Mouse (Mus musculus): Measurements from ENCODE around the gene Gm20479. TPM values are rescaled to one million over a fixed set of nuclear protein-coding genes. Genes with fewer than 3 reads are reported as not detected.

Gene Gm20479
- polyA plus RNA-seq, 1 experiment = 0.47 TPM

GRCm38 (mm10) chr7:27383233-27383632 lies 26.0 kb upstream of the Gm20479 start:
- H3K27ac ChIP-seq (ENCODE audit: insufficient read depth, low read length) = no peak overlapping the region
- H3K27me3 ChIP-seq (ENCODE audit: control insufficient read depth, insufficient read depth, low read length) = no peaks in the 10 kb centered on the region
- H3K4me1 ChIP-seq (ENCODE audit: control insufficient read depth, insufficient read depth, insufficient read length) = no peaks in the 10 kb centered on the region
- no peak overlapping the region for H3K4me3 ChIP-seq (ENCODE audit: extremely low read depth, insufficient read depth, insufficient read length)
- TF ChIP-seq CTCF (IDR thresholded peaks at IDR 0.05; ENCODE audit: extremely low read depth, insufficient read depth, insufficient read length, insufficient replicate concordance) (no peak), POLR2A (IDR thresholded peaks at IDR 0.05; ENCODE audit: low read depth, low read length) (no peak)
- no peaks in the 10 kb centered on the region for H3K36me3 ChIP-seq (ENCODE audit: control insufficient read depth, insufficient read depth, low read length)
- WGBS = 29% methylated on average over 1 of the region's 1 CpGs
- no peak for DNase-seq (ENCODE audit: low read depth in 1 of 2, low spot score in 2 of 2)

- no peak for DNase-seq (ENCODE audit: low read depth in 1 of 2, low spot score in 2 of 2)
- Histone ChIP-seq H3K4me3 (ENCODE audit: extremely low read depth, insufficient read depth, insufficient read length) (no peak overlapping the region), H3K36me3 (ENCODE audit: control insufficient read depth, insufficient read depth, low read length) (no peaks in the 10 kb centered on the region), H3K27me3 (ENCODE audit: control insufficient read depth, insufficient read depth, low read length) (0 out of 2 replicates have a peak, but pooled peaks cover under 1% of the 10 kb centered on the region), H3K27ac (ENCODE audit: insufficient read depth, low read length) (no peak overlapping the region), H3K4me1 (ENCODE audit: control insufficient read depth, insufficient read depth, insufficient read length) (no peaks in the 10 kb centered on the region)
- WGBS = 59% methylated on average over 4 of the region's 4 CpGs
- no peak for TF ChIP-seq CTCF (IDR thresholded peaks at IDR 0.05; ENCODE audit: extremely low read depth, insufficient read depth, insufficient read length, insufficient replicate concordance)
- TF ChIP-seq POLR2A (IDR thresholded peaks at IDR 0.05; ENCODE audit: low read depth, low read length) = no peak
Measured at GRCm38 (mm10) chr7:27381560-27381959, 24.3 kb upstream of the Gm20479 start.

- H3K27ac ChIP-seq (ENCODE audit: insufficient read depth, low read length) = no peak overlapping the region
- no peak for TF ChIP-seq POLR2A (IDR thresholded peaks at IDR 0.05; ENCODE audit: low read depth, low read length)
- no peak for TF ChIP-seq CTCF (IDR thresholded peaks at IDR 0.05; ENCODE audit: extremely low read depth, insufficient read depth, insufficient read length, insufficient replicate concordance)
- H3K4me1 ChIP-seq (ENCODE audit: control insufficient read depth, insufficient read depth, insufficient read length) = no peaks in the 10 kb centered on the region
- no peak for DNase-seq (ENCODE audit: low read depth in 1 of 2, low spot score in 2 of 2)
- no peak overlapping the region for H3K4me3 ChIP-seq (ENCODE audit: extremely low read depth, insufficient read depth, insufficient read length)
- no peaks in the 10 kb centered on the region for H3K36me3 ChIP-seq (ENCODE audit: control insufficient read depth, insufficient read depth, low read length)
- WGBS = 70% methylated on average over 1 of the region's 1 CpGs
- H3K27me3 ChIP-seq (ENCODE audit: control insufficient read depth, insufficient read depth, low read length) = 0 out of 2 replicates have a peak, but pooled peaks cover 2% of the 10 kb centered on the region
Measured at GRCm38 (mm10) chr7:27381009-27381408, 23.8 kb upstream of the Gm20479 start.

GRCm38 (mm10) chr7:27379836-27380235 lies 22.6 kb upstream of the Gm20479 start:
- Histone ChIP-seq H3K4me3 (ENCODE audit: extremely low read depth, insufficient read depth, insufficient read length) (no peak overlapping the region), H3K27me3 (ENCODE audit: control insufficient read depth, insufficient read depth, low read length) (peaks cover 10% of the 10 kb centered on the region), H3K4me1 (ENCODE audit: control insufficient read depth, insufficient read depth, insufficient read length) (no peaks in the 10 kb centered on the region; the same call in 1 of the 2 replicates), H3K36me3 (ENCODE audit: control insufficient read depth, insufficient read depth, low read length) (no peaks in the 10 kb centered on the region), H3K27ac (ENCODE audit: insufficient read depth, low read length) (no peak overlapping the region)
- 90% methylated on average over 6 of the region's 6 CpGs for WGBS
- TF ChIP-seq CTCF (IDR thresholded peaks at IDR 0.05; ENCODE audit: extremely low read depth, insufficient read depth, insufficient read length, insufficient replicate concordance) = no peak
- TF ChIP-seq POLR2A (IDR thresholded peaks at IDR 0.05; ENCODE audit: low read depth, low read length) = no peak
- DNase-seq (ENCODE audit: low read depth in 1 of 2, low spot score in 2 of 2) = no peak

GRCm38 (mm10) chr7:27378431-27378830 lies 21.2 kb upstream of the Gm20479 start:
- Histone ChIP-seq H3K4me3 (ENCODE audit: extremely low read depth, insufficient read depth, insufficient read length) (no peak overlapping the region), H3K27ac (ENCODE audit: insufficient read depth, low read length) (no peak overlapping the region), H3K36me3 (ENCODE audit: control insufficient read depth, insufficient read depth, low read length) (no peaks in the 10 kb centered on the region), H3K27me3 (ENCODE audit: control insufficient read depth, insufficient read depth, low read length) (peaks cover 10% of the 10 kb centered on the region), H3K4me1 (ENCODE audit: control insufficient read depth, insufficient read depth, insufficient read length) (no peaks in the 10 kb centered on the region; the same call in 1 of the 2 replicates)
- no peak for DNase-seq (ENCODE audit: low read depth in 1 of 2, low spot score in 2 of 2)
- WGBS = 23% methylated on average over 4 of the region's 4 CpGs
- TF ChIP-seq POLR2A (IDR thresholded peaks at IDR 0.05; ENCODE audit: low read depth, low read length) (no peak), CTCF (IDR thresholded peaks at IDR 0.05; ENCODE audit: extremely low read depth, insufficient read depth, insufficient read length, insufficient replicate concordance) (peak; percentile 6; the same call in 1 of the 2 replicates)

- 4% methylated on average over 20 of the region's 22 CpGs for WGBS
- Histone ChIP-seq H3K4me3 (ENCODE audit: extremely low read depth, insufficient read depth, insufficient read length) (no peak overlapping the region), H3K27ac (ENCODE audit: insufficient read depth, low read length) (no peak overlapping the region), H3K4me1 (ENCODE audit: control insufficient read depth, insufficient read depth, insufficient read length) (no peaks in the 10 kb centered on the region; the same call in 1 of the 2 replicates), H3K27me3 (ENCODE audit: control insufficient read depth, insufficient read depth, low read length) (peaks cover 20% of the 10 kb centered on the region), H3K36me3 (ENCODE audit: control insufficient read depth, insufficient read depth, low read length) (no peaks in the 10 kb centered on the region)
- TF ChIP-seq CTCF (IDR thresholded peaks at IDR 0.05; ENCODE audit: extremely low read depth, insufficient read depth, insufficient read length, insufficient replicate concordance) (no peak), POLR2A (IDR thresholded peaks at IDR 0.05; ENCODE audit: low read depth, low read length) (no peak)
- no peak for DNase-seq (ENCODE audit: low read depth in 1 of 2, low spot score in 2 of 2)
Measured at GRCm38 (mm10) chr7:27375274-27375673, 18.1 kb upstream of the Gm20479 start.

GRCm38 (mm10) chr7:27371715-27372462 lies 14.7 kb upstream of the Gm20479 start:
- TF ChIP-seq POLR2A (IDR thresholded peaks at IDR 0.05; ENCODE audit: low read depth, low read length) (no peak), CTCF (IDR thresholded peaks at IDR 0.05; ENCODE audit: extremely low read depth, insufficient read depth, insufficient read length, insufficient replicate concordance) (no peak)
- H3K27ac ChIP-seq (ENCODE audit: insufficient read depth, low read length) = no peak overlapping the region
- no peaks in the 10 kb centered on the region for H3K36me3 ChIP-seq (ENCODE audit: control insufficient read depth, insufficient read depth, low read length)
- WGBS = 12% methylated on average over 44 of the region's 44 CpGs
- H3K4me1 ChIP-seq (ENCODE audit: control insufficient read depth, insufficient read depth, insufficient read length) = peaks cover 4% of the 10 kb centered on the region
- no peak for DNase-seq (ENCODE audit: low read depth in 1 of 2, low spot score in 2 of 2)
- peaks cover 35% of the 10 kb centered on the region for H3K27me3 ChIP-seq (ENCODE audit: control insufficient read depth, insufficient read depth, low read length)
- no peak overlapping the region for H3K4me3 ChIP-seq (ENCODE audit: extremely low read depth, insufficient read depth, insufficient read length)
